Mouse (Mus musculus) olfactory bulb, adult 2 months (tissue): ENCODE results near the gene Afmid.

ENCODE experiments used
- CTCF ChIP-seq: fragments of 200-500 bp; IDR thresholded peaks from 2 replicates; pipeline ENCODE4 v1.5.1; 2012; ENCODE audit warnings: low read depth, mild to moderate bottlenecking, low read length, moderate library complexity; ENCODE audit not compliant: insufficient read depth
- POLR2A ChIP-seq: fragments of 200-500 bp; IDR thresholded peaks from 2 replicates; pipeline ENCODE4 v1.6.1; 2012; ENCODE audit warnings: mild to moderate bottlenecking, low read depth, low read length, moderate library complexity; ENCODE audit not compliant: insufficient read depth

DNA sequence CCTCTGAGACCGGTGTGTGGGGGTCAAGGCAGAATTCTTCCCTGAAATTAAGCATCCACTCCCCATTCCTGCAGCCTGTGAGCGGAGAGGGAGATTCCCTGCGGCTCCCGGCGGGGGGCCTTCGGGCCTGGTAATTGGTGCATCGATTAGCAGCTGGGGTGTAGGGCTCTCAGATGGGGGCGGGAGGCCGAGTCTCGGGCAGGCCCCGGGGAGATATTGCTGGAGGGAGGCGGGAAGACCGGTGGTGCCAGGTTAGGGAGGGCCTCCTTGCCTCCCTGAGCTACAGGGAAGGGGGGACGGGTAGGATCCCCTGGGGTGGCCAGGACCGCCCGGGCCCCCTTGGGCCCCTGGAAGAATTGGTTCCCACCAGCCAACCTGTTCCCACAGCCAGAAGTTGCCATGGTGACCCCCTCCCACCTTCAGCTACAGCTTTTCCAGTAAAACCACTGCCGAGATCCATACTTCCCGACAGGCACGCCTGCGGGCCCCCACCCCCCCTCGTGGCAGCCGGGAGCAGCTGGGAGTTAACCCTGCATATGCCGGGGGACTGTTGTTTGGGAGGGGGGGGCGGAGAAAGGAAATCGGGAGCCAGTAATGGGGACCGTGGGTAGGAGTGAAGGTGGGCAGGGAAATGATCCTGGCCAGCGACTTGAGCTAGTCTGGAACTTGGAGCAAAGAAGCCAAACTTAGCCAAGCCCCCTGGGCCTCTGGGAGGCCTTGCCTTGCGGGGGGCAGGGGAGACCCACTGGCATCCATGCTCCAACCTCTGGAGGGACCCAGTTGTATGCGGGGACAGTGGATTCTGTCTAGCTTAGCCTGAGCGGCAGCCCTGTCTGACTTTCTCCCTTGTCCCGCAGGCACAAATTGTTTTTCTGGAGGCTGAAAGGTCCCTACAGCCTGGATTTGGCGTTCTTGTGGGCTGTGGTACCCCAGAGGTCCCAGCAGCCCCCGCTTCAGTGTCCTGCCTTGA, 63.4 kb downstream of the Afmid start:
- no peak for TF ChIP-seq CTCF
- no peak for TF ChIP-seq POLR2A
